Mouse (Mus musculus) thymus, adult 2 months (tissue): ENCODE measurements around the gene Creg1. TPM values are rescaled to one million over a fixed set of nuclear protein-coding genes. Genes with fewer than 3 reads are reported as not detected.
"Not testable (repeated sequence)": the region's sequence is repeated elsewhere in the genome, so short reads cannot be mapped to it uniquely, and the experiment has no call there.

Experiments
- DNase-seq: peaks from one replicate; pipeline ENCODE4 v3.0.0; 2021
- H3K27ac ChIP-seq: fragments of 200-500 bp; 2 replicates; pipeline ENCODE4 v1.5.1; 2012; ENCODE audit warnings: low read length, control low read depth; ENCODE audit not compliant: control insufficient read depth, insufficient read depth
- H3K27me3 ChIP-seq: fragments of 200-500 bp; 2 replicates; pipeline ENCODE4 v1.6.1; 2012; ENCODE audit warnings: mild to moderate bottlenecking, low read length, moderate library complexity, mixed read lengths; ENCODE audit not compliant: control insufficient read depth, insufficient read depth
- H3K36me3 ChIP-seq: fragments of 200-500 bp; 2 replicates; pipeline ENCODE4 v1.6.1; 2012; ENCODE audit warnings: mild to moderate bottlenecking, low read length, moderate library complexity; ENCODE audit not compliant: control insufficient read depth, insufficient read depth
- H3K4me1 ChIP-seq: fragments of 200-500 bp; replicated peaks from 2 replicates; pipeline ENCODE4 v1.6.1; 2012; ENCODE audit warnings: low read length; ENCODE audit not compliant: control insufficient read depth, insufficient read depth
- H3K4me3 ChIP-seq: fragments of 200-500 bp; 2 replicates; pipeline ENCODE4 v1.5.1; 2012; ENCODE audit warnings: mild to moderate bottlenecking, low read length, control low read depth, moderate library complexity; ENCODE audit not compliant: control insufficient read depth, insufficient read depth
- CTCF ChIP-seq: fragments of 200-500 bp; IDR thresholded peaks from 2 replicates; pipeline ENCODE4 v1.5.1; 2012; ENCODE audit warnings: mild to moderate bottlenecking, control low read depth, low read length, moderate library complexity, borderline replicate concordance; ENCODE audit not compliant: control insufficient read depth, poor library complexity, insufficient read depth; ENCODE audit errors: extremely low read depth
- POLR2A ChIP-seq: fragments of 200-500 bp; IDR thresholded peaks from 2 replicates; pipeline ENCODE4 v1.6.1; 2012; ENCODE audit warnings: mild to moderate bottlenecking, low read length, control low read depth, moderate library complexity; ENCODE audit not compliant: control insufficient read depth, poor library complexity, insufficient read depth; ENCODE audit errors: extremely low read depth
- WGBS: fragments of 180-500 bp; shearing (Covaris S2); methylation state at CpG from one replicate; pipeline ENCODE4 v1.1.7; 2018; 5-methylcytosine and 5-hydroxymethylcytosine counted together
- polyA plus RNA-seq: library from polyadenylated mRNA; depleted of rRNA; stranded (reverse); fragments of >200 nt; gene quantifications from 2 replicates; pipeline ENCODE4 v1.2.3, GENCODE M21; 2012

The Creg1 gene
- polyA plus RNA-seq, 1 experiment, result 43.2 TPM

GRCm38 (mm10) chr1:165748053-165748452 is 15.5 kb upstream of the Creg1 start:
- WGBS, result 78% methylated on average over 11 of the region's 11 CpGs
- no peak for TF ChIP-seq POLR2A
- no peak for TF ChIP-seq CTCF
- no peaks in the 10 kb centered on the region for H3K4me1 ChIP-seq
- no peak for DNase-seq
- no peaks in the 10 kb centered on the region for H3K27me3 ChIP-seq
- no peak overlapping the region for H3K27ac ChIP-seq
- H3K36me3 ChIP-seq, result no peaks in the 10 kb centered on the region
- no peak overlapping the region for H3K4me3 ChIP-seq

- Histone ChIP-seq H3K27me3 (no peaks in the 10 kb centered on the region), H3K4me1 (no peaks in the 10 kb centered on the region), H3K36me3 (no peaks in the 10 kb centered on the region), H3K27ac (no peak overlapping the region), H3K4me3 (no peak overlapping the region)
- TF ChIP-seq CTCF, result no peak
- DNase-seq, result no peak
Observed at GRCm38 (mm10) chr1:165751142-165751541, 12.4 kb upstream of the Creg1 start.

DNA sequence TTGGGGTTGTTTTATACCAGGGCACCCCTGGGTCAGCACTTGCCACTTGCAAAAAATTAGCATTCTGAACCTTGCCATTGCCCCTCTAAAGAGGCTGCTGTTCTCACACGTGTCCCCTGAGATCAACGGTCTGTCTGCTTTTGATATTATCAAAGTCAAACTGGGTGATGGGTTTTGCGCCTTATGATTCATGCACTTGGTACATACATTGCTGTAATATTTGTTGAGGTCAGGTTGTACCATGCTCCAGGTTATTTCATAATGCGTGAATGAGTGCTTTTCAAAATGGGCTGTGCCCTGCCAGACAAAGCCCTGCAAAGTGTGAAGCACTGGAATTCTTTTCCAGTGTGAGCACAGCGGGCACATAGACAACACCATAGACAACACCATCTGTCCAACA is 11.7 kb upstream of the Creg1 start:
- DNase-seq, result no peak
- Histone ChIP-seq H3K36me3 (no peaks in the 10 kb centered on the region), H3K27me3 (no peaks in the 10 kb centered on the region), H3K4me3 (no peak overlapping the region), H3K4me1 (no peaks in the 10 kb centered on the region), H3K27ac (no peak overlapping the region)
- no peak for TF ChIP-seq POLR2A
- TF ChIP-seq CTCF, result no peak
- WGBS, result 90% methylated on average over 5 of the region's 5 CpGs

GRCm38 (mm10) chr1:165754205-165754604 is 9.3 kb upstream of the Creg1 start:
- TF ChIP-seq CTCF, result no peak
- no peak for TF ChIP-seq POLR2A
- Histone ChIP-seq H3K4me3 (no peak overlapping the region), H3K36me3 (no peaks in the 10 kb centered on the region), H3K4me1 (no peaks in the 10 kb centered on the region), H3K27ac (no peak overlapping the region), H3K27me3 (no peaks in the 10 kb centered on the region)
- DNase-seq, result no peak
- 88% methylated on average over 6 of the region's 6 CpGs for WGBS

DNA sequence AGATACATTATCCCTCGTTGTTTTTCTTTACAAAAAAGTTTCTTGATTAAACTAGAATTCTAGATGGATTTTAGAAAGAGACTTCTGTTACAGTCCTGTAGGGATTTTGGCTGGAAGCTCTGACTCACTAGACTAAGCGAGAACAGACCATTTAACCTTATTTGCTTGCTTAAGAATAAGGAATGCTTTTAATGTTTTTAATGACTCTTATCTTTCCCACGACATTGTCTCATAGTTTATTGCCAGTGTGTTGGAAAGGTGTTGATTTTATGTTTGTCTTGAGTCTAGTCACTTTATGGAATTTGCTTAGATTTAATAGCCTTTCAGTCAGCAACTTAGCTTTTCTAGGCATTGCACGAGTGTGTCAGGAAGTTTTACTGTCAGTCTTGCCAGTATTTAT is 8.4 kb upstream of the Creg1 start:
- Histone ChIP-seq H3K27me3 (no peaks in the 10 kb centered on the region), H3K4me3 (no peak overlapping the region), H3K4me1 (no peaks in the 10 kb centered on the region), H3K27ac (no peak overlapping the region), H3K36me3 (no peaks in the 10 kb centered on the region)
- DNase-seq, result no peak
- TF ChIP-seq CTCF, result no peak
- no peak for TF ChIP-seq POLR2A
- WGBS, result 76% methylated on average over 4 of the region's 4 CpGs

GRCm38 (mm10) chr1:165761522-165762305 is 1.8 kb upstream of the Creg1 start:
- 88% methylated on average over 3 of the region's 3 CpGs for WGBS
- no peak for DNase-seq
- Histone ChIP-seq H3K4me3 (no peak overlapping the region), H3K4me1 (peaks cover 8% of the 10 kb centered on the region), H3K36me3 (no peaks in the 10 kb centered on the region), H3K27ac (no peak overlapping the region), H3K27me3 (no peaks in the 10 kb centered on the region)
- TF ChIP-seq CTCF (no peak), POLR2A (no peak)

DNA sequence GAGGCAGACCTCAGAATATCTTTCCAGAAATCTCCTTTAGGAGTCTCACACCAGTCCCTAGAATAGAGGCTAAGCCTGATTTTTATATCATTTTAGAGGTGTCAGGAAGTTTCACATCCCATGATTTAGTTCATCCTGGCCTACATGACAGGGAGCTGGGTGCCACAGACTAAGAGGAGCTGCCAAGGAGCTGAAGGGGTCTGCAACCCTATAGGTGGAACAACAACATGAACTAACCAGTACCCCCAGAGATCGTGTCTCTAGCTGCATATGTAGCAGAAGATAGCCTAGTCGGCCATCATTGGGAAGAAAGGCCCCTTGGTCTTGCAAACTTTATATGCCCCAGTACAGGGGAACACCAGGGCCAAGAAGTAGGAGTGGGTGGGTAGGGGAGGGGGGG is 1.0 kb upstream of the Creg1 start:
- not testable (repeated sequence) for H3K36me3 ChIP-seq, H3K27me3 ChIP-seq, H3K4me1 ChIP-seq, DNase-seq, H3K4me3 ChIP-seq, H3K27ac ChIP-seq
- WGBS, result 52% methylated on average over 2 of the region's 2 CpGs
